Mouse (Mus musculus): ENCODE measurements around the gene Tfdp2.

GRCm38 (mm10) chr9:96160767-96161166 lies 35.3 kb upstream of the Tfdp2 start:
- TF ChIP-seq POLR2A (IDR thresholded peaks at IDR 0.05; ENCODE audit: low read depth, low read length) = no peak
- no peak for TF ChIP-seq CTCF (IDR thresholded peaks at IDR 0.05; ENCODE audit: extremely low read depth, insufficient read depth, insufficient read length, insufficient replicate concordance)
